Mouse (Mus musculus) retina, postnatal 1 day (tissue): ENCODE measurements at regions not wholly inside any gene's neighbourhood (a gene's known extent, or its start where the extent isn't known, plus 50 kb on each side); places are given as distances from the start of the nearest gene placed in this dataset.

Experiments used
- DNase-seq: peaks from one replicate; pipeline ENCODE4 v3.0.0-alpha.2; 2012

DNA sequence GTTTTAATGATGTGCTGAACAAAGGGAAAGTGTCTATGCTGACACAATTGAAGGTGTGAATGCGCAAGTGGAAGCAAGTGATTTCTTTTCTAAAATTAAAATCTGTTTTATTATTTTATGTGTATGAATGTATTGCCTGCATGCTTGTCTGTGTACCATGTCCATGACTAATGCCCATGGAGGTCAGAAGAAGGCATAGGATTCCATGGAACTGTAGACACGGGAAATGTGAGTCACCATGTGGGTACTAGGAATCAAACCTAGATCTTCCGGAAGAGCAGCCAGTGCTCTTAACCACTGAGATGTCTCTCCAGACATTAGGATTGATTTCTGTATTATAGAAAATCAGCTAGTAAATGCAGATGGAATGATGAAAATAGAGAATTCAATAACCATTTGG lies 134.9 kb upstream of the Pgrmc2 start:
- DNase-seq: no peak

DNA sequence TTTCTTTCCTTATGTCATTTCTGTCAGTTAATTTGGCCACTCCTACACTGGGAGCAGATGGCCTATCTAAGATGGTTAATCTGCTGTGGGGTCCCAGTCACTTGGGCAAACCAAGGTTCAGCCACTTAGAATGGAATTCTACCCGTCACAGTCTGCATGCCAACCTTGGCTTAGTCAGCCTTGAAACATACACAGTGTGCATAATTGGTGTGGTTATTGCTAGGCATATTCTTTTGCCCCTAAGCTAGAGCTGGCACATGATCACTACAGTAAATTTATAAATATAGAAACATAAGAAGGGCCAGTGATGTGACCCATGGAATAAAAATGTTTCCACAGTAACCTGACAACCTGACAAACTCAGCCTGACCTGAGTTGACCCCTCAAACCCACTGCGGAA lies 130.7 kb upstream of the Pgrmc2 start:
- no peak for DNase-seq

DNA sequence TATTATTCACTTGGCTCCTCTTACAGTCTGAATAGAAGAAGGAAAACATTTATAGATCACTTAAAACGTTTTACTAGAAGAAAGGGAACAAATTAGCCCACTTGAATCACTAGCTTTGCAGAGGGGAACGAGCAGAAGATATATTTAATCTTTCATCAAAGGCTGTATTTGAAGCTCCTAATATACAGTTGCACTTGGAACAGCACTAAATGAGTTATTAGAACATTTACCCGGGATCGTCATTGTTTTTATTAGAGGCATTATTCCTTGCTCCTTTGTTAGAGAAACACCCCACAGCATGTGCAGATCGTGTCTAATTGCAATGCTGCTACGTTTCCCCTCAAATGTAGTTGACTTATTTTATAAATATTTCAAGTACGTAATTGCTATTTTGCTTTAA lies 127.5 kb upstream of the Pgrmc2 start:
- DNase-seq: no peak

DNA sequence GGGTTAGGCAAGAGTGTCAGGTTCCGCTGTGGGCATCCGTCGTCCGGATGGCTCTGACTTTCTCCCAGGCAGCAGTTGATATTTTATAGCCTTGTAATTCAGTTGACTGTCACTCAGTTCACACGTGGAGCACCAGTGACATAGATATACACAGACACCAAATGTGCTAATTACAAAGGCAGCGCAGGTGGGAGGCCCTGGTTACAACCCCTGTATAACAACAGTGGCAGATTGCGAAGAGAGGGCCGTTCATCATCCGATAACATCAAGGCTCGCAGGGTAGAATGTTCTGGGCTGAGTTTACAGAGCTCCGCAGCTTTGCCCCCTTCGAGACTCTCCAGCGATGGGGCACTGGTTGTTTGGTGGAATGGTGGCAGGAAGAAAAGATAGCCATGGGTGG lies 120.0 kb upstream of the Pgrmc2 start:
- DNase-seq: no peak

DNA sequence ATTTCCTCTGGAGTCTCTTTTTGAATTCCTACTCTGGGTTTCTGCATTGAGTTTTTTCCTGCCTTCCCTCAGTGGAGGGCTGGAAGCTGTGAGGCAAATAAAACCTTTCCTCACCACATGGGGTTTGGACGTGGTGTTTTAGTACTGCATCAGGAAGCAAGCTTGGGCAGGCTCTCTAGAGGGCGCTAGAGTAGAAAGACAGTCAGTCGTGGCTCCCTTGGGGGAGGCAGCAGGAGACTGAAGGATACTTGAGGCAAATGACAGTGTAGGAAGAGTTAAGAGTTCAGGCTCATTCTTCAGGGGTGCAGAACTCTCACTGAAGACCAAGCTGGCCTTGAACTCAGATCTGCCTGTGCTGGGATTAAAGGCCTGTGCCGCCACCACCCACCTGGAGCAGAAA lies 118.9 kb upstream of the Pgrmc2 start:
- DNase-seq: peak; percentile 44

DNA sequence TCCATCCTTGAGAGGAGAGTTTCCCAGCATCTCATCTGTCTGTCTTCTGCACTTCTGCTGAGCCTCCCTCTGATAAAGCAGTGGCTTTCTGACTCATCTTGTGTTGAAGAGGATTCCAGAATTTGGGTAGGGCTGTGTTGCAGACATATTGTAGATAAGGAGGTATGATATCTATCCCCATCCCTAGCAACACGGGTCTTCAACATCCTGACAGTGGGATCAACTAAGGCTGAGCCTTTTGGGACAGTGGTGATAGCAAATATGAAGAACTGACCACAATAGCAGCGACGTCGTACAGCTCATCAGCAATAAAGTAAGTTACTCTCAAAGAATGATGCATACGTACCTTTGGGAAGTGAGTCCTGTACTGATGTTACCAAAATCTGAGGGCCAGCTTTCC lies 117.2 kb upstream of the Pgrmc2 start:
- DNase-seq: no peak

DNA sequence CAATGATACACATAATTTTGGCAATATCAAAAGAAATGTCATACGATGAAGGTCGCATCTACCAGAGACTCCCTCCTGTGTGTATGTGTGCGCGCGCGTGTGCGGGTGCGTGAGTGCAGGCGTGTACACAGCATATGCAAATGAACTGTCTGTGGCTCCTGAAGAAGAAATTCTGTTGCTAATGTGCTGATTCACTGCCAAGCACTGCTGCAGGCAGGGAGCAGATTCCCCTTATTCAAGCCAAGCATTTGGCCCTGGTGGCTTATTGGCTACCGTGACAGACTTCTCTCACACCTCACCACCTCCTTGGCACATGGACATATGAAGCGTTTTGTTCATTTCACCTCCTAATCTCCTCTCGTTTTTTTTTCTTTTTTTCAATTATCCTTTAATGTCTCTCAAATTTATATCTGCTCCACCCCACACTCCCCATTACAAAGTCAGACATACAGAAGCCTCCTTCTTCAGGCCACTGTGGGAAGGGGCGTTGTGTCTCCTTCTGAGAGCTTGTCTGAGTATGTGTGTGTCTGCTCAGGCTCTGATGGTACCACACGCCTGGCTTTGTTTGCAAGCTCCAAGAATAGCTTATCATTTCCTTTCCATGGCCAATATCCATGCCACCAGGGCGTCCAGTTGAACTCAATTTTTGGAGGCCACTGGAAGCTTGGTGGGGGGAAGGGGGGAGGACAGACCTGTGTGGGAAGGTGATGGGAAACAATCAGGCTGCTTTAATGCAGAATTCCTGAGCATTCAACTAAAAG lies 115.5 kb upstream of the Pgrmc2 start:
- DNase-seq: no peak

DNA sequence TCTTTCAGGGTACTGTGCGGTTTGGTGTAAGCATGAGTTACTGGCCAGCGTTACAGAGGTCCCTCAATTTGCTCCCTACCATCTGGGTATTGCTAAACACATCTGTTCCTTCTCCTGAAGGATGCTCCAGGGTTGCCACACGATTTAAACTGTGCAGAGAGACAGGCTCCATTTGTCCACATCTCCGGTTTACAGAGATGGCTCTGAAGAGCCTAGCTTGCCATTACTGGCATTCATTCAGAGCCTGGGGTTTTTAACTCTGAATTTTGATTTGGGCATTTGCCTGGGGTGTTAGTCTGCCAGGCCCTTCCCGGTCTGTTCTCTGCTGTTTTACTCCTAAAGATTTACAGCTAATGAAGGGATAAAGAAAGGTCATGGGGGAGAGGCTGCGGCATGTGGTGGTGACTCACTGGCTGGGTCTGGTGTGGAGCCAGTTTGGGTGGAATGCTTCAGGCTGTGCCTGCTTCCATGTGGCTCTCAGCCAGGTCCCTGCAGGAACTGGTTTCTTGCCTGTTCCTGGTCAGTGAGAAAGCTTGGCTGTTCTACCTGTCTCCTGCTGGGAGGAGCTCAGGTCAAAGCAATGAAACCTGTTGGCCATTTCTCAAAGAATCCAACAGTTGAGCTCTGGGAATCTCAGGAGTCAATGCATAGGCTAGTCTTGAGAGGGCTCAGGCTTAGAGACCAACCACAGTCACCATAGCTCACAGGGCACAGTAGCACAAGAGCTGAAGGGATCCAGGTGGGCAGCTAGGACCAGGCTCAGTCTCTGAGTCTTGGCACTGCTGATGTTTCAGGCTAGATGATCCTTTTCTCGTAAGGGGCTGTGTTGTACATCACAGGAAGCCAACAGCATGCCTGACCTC lies 112.5 kb upstream of the Pgrmc2 start:
- no peak for DNase-seq

DNA sequence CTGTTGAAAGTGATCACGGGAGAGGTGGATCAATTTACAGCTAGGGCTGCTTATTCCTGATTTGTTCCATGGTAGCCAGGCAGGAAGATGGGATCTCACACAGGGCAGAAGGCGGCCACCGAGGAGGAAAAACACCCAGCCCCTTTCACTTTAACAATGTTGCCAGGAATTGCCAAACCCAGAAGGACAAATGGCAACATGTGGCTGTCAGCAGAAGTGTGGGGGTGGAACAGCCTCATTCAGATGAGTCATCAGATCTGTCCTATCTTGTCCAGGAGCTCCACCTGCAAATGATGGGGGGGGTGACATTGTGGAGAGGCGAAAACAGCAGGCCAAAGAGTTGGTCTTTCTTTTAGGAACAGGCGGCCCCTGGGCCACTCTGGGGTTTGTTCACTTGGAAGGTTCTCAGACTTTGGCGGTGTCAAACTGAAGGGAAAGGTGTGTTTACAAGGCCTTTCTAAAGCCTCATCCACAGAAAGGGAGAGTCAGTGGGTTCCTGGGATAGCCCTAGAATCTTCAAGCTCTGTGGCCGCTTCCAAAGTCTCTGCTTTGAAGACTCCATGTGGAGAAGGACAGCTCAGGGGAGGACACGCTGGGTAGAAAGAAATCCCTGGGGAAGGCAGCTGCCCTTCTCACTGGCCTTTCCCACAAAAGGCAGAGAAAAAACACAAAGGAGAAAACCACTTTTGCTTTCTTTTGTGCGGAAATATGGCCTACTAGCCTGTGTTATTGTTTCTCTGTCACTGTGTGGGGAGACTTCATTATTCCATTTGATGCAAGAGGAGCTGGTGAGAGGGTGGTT lies 111.7 kb upstream of the Pgrmc2 start:
- DNase-seq: no peak

DNA sequence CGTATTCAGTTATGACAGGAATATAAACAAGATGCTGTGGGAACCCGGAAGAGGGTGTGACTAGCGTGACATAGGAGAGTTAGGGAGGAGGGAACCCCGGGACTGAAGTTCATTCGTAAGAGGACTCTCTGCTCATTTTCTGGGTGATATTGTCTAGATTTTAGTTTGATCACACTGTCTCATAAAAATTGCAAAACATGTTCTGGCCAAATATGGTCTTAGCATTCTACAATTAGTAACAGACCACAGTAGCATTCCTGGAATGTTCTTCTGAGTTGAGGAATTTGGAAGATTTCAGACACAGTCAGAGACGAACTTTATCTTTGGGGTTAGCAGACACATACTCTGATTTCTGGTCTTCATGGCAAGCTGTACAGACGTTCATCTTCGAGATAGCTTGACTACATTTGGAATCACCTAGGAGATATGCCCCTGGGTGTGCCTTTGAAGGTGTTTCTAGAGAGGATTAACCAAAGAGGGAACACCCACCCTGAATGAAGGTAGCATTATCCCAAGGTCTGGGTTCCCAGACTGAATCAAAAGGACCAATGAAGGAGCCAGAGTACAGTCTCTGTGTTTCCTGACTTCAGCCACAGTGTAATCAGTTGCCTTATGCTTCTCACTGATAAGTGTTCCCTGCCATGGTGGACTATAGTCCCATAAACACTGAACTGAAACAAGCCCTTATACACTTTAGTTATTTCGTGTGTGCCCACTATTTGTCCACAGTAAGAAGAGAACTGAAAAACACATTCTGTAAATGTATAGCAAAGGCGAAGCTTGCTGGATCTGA lies 102.7 kb upstream of the Pgrmc2 start:
- DNase-seq: no peak

DNA sequence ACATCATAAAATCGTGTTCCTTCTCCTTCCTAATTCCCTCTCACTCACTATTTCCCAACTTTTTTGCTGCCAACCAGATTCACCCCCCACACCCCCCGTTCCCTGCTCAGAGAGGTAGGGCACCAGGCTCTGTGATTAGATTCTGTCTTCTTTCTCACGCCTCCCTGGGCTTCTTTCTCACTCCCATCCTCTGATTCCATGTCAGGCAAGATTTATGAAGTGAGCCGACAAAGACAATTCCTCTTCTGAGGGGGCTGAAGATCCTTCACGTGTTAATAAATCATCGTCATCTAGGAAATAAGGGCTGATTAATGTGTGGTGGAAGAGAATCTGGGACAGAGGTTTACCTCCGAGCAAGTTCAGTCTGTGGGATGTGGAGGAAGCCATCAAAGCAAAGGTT lies 101.5 kb upstream of the Pgrmc2 start:
- DNase-seq: no peak

DNA sequence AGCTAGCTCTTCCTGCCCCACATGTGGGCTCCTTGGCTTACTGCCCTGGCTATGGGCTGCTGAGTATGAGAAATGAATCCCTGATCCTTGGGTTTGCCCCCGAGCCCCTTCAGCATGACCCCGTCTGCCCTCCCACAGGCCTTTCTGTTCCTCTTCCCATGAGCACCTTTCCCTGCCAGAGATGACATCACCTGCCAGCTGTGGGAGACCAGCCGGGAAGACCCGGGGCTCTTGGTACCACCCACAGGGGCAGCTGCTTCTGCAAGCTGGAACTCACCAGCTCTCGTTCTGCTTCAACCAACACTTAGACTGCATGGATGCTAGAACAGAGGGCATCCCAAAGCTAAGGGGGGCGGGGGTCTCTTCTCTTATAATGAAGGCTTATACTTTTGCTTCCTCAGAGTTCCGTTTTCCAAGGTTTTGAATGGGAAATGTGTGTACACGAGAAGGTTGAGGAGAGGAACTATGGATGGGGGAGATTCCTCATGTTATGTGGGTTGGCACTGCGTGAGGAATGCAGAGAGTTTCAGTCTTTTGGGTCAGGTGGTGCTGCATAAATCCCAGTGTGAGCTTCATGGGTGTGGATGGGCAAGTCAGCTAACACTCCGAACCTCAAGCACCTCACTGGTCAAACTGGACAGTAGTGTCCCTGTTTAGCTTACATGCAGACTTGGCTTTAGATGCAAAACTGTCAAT lies 100.2 kb upstream of the Pgrmc2 start:
- DNase-seq: peak; percentile 10

DNA sequence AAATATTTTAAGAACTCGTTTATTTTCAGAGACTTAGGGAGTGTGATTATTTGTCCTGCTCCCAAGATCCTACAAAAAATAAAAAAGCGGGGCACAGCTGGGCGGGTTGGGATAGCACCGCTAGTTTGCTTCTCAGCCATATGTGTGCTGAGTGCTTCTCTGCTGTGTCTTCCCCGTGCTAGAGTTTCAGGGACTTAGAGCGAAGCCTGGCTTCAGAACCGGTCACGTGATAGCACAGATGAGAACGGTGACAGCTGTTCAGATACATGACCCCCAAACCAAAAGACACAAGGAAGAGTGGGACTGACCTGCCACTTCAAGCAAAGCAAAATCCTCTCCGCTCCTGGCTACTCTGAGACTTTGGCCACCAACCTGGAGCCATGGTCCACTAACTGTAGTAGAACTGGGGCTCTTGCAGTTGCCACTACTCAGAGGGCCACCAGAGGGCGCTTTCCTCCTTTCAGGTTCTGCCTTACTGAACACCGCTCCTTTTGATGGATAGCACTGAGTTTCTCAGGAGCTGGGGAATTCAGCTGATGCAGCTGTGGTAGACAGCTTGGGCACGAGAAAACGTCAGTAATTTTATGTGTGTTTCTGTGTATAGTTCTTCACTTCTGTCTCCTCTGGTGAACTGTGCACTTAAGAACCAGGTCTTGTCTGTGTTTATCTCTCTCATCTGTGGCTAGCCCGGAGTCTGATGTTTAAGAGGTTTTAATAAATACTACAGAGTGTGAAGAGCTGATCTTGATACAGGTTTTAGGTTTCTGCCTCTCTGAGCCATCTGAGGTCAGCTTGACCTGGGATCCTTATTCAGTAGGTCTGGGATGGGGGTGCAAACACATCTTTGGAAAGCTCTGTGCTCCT lies 99.4 kb upstream of the Pgrmc2 start:
- DNase-seq: peak; percentile 86

DNA sequence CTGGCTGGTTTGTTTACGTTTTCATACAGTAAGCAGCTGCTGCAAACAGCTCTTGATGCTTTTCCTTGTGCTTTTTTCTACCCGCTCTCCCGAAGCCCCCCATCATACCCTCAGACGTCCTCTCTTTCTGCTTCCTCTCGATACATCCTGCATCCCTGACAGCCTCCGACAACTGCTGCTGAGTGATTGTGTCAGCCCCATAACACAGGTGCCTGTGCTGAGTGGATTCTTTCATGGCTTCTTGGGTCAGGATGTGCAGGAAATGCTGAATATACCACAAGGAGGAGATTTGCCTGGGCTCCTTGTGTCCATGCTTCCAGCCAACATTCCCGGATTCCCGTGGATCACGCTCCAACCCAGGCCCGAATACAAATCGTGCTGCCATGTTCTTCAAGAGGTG lies 98.6 kb upstream of the Pgrmc2 start:
- no peak for DNase-seq

DNA sequence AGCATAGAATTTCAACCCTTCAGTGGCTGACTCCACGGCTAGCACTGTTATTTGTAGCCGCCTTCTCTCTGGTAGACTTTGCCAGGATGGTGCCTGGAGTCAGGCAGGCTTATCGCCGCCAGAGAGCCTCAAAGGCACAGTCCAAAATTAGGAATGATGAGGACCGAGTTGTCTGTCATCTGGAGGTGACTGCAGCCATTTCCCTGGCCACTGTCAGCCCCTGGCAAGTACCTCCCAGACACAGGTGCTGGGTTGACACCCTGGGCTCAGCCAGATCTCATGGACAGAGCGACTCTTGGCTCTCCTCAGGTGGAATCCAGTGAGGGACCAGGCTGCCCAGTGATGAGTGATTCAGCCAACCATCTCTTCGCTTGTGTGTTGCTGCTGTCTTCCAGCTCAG lies 98.1 kb upstream of the Pgrmc2 start:
- DNase-seq: no peak

DNA sequence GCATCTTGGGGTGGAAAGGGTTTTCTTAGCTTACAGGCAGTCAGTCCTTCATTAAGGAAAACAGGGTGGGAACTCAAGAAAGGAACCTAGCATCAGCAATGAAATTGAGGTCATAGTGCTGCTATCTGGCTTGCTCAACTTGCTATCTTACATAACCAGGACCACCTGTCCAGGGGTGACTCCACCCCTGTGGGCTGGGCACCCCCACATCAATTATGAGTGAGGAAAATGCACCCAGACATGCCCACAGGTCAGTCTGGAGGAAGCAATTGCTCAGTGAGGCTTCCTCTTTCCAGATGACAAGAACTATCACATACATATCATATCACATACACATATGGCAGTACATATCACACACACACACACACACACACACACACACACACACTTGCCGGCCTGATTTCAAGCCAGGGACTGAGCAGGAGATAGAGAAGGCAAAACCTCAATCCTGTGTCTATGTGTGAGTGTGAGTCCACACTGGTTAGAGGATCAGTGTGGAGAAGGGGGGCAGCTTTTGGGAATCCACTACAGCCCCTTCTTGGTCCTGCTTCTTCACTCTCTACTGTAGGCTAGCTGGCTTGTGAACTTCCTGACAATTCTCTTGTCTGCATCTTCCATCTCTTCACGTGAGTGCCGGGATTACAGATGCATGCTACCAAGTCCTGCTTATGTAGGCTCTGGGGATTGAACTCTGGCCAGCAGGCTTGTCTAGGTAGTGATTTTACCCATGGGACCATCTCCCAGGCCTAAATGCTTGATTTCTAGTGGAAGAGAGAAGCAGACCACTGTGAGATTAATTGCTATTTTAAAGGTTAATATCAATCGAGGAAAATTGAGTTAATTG lies 96.4 kb upstream of the Pgrmc2 start:
- DNase-seq: no peak

DNA sequence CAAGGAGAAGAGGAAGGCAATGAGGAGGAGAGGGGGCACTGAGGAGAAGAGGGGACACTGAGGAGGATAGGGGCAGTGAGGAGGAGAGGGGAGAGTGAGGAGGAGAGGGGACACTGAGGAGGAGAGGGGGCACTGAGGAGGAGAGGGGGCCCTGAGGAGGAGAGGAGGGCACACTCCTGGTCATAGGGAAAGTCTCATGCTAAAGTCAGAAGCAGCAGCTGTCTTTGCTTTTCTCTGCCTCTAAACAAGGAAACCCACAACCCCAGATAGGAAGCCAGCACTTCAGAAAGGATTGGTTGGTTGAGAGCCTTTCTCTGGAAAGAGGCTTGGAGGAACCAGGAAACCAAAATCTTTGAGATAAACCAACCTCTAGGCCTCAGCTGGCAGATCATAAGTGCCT lies 94.3 kb upstream of the Pgrmc2 start:
- no peak for DNase-seq

DNA sequence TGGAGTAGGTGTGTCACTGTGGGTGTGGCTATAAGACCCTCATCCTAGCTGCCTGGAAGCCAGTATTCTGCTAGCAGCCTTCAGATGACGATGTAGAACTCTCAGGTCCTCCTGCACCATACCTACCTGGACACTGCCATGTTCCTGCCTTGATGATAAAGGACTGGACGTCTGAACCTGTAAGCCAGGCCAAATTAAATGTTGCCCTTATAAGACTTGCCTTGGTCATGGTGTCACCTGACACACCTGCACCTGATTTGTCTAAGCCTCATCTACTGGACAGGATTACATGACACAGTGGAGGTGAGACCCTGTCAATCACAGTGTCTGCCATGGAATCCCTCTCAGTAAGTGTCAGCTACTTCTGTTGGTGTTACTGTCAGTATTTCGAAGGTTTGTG lies 92.5 kb upstream of the Pgrmc2 start:
- DNase-seq: no peak

DNA sequence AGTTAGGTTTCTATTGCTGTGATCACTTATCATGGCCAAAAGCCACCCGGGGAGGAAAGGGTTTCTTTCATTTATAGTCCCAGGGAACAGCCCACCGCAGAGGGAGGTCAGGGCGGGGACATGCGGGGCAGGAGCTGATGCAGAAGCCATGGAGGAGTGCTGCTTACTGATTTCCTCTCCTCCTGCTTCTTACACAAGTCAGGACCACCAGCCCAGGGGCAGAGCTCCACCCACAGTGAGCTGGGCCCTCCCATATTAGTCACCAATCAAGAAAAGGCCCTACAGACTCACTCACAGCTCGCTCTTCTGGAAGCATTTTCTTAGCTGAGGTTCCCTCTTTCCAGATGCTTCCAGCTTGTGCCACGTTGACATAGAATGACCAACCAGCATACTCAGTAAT lies 90.7 kb upstream of the Pgrmc2 start:
- DNase-seq: no peak
